Comparison of ENCODE assay signal across 12 mouse cellular contexts in genomic region chr12:101020210-101021015, GRCm38 (mm10). TPM values are rescaled to one million over a fixed set of nuclear protein-coding genes. Genes with fewer than 3 reads are reported as not detected.
DNase-seq lines count a peak whose midpoint lies in the region; ATAC-seq and TF ChIP-seq lines count a peak whose summit lies in the region.
"Had no signal": no experiment of that assay in that cellular context is flagged by ENCODE, and none has a peak within 500 bp of the region (broad histone marks: within the 10 kb centered on the region; RNA-seq: fewer than 3 reads in every experiment).

No protein-coding gene starts in this region.

- H3K27me3 ChIP-seq in embryonic facial prominence, embryonic 14.5 days (replicated peaks; ENCODE audit: control insufficient read depth, insufficient read depth, low read length), result 0 out of 2 replicates have a peak, but pooled peaks cover 3% of the 10 kb centered on the region

- WGBS in embryonic facial prominence, embryonic 14.5 days, result 78% methylated on average over 15 of the region's 15 CpGs

- H3K4me3 ChIP-seq in layer of hippocampus, adult 2 months, result no peak overlapping the region
- no peak overlapping the region for H3K4me3 ChIP-seq in embryonic facial prominence, embryonic 14.5 days (ENCODE audit: low read depth, low read length)
- H3K4me3 ChIP-seq: erythroblast, embryonic 14.5 days; heart, embryonic 12.5 days had no signal

- H3K4me2 ChIP-seq in embryonic facial prominence, embryonic 14.5 days (ENCODE audit: low read depth, low read length), result no peak overlapping the region
- H3K4me2 ChIP-seq: heart, embryonic 12.5 days had no signal

- peak overlapping the region; percentile 28; the same call in 1 of the 2 replicates for H3K27ac ChIP-seq in layer of hippocampus, adult 2 months
- no peak overlapping the region for H3K27ac ChIP-seq in embryonic facial prominence, embryonic 14.5 days (replicated peaks; ENCODE audit: low read depth, low read length)

- DNase-seq in layer of hippocampus, adult 2 months (ENCODE audit: low spot score in 2 of 2), result no peak
- DNase-seq in layer of hippocampus, adult 9-10 months (ENCODE audit: low spot score), result no peak
- peak; percentile 18 for DNase-seq in CD4-positive helper T cell, adult 2 months (ENCODE audit: low read depth, low spot score)
- DNase-seq in MN1 (ENCODE audit: low spot score), result peak; percentile 34
- peak; percentile 58 for DNase-seq in embryonic facial prominence, embryonic 14.5 days (ENCODE audit: low spot score)
- no peak for DNase-seq in adrenal gland, adult 2 months
- DNase-seq in adrenal gland, adult (ENCODE audit: inconsistent age in 2 of 2, low spot score in 1 of 2), result no peak
- DNase-seq in left cerebral cortex, adult 9 months (ENCODE audit: low spot score in 2 of 2), result no peak
- DNase-seq: adrenal gland, postnatal 25 days; kidney, adult 9 months had no signal

- no peak overlapping the region for H3K9ac ChIP-seq in embryonic facial prominence, embryonic 14.5 days (ENCODE audit: low read depth, low read length)
- H3K9ac ChIP-seq: heart, embryonic 12.5 days had no signal

- peak; percentile 45; the same call in 1 of the 2 replicates for ATAC-seq in embryonic facial prominence, embryonic 14.5 days (ENCODE audit: low read depth)

- no peaks in the 10 kb centered on the region for H3K9me3 ChIP-seq in embryonic facial prominence, embryonic 14.5 days (ENCODE audit: control insufficient read depth, low read length)

- no peaks in the 10 kb centered on the region for H3K36me3 ChIP-seq in embryonic facial prominence, embryonic 14.5 days (ENCODE audit: control insufficient read depth, insufficient read depth, low read length)
- H3K36me3 ChIP-seq: heart, embryonic 12.5 days had no signal

- TF ChIP-seq CTCF in layer of hippocampus, adult 2 months (conservative IDR thresholded peaks at IDR 0.05), result 0 out of 2 replicates have a peak, but pooled peaks have one; percentile 13

- H3K4me1 ChIP-seq in embryonic facial prominence, embryonic 14.5 days (ENCODE audit: control insufficient read depth, insufficient read depth, low read length), result peaks cover 21% of the 10 kb centered on the region

RNA-seq across cellular contexts. Expression of gene Ccdc88c, which starts 8.4 kb away (rescaled TPM):
- total RNA-seq in layer of hippocampus, adult 2 months (2021), result 10 to 100 TPM; 24.3 to 33.7 TPM
- 5.5 and 6.9 TPM in 2 replicates for polyA plus RNA-seq in embryonic facial prominence, embryonic 14.5 days (2014; fragmentation: Nextera tagmentation; extraction: Ambion mirVana)
- total RNA-seq in adrenal gland, adult 2 months (2021), result 1 to 10 TPM; 1.8 to 2.2 TPM
- polyA plus RNA-seq in adrenal gland, adult 2 months (2012; rRNA removed), result 1.3 and 1.5 TPM in 2 replicates

Comparison
In these comparisons a context has a peak if more than half of its experiments do, and no peak if none do; other contexts are left out.
1. DNase-seq: peak in CD4-positive helper T cell, adult 2 months (single experiment), MN1 (single experiment) and embryonic facial prominence, embryonic 14.5 days (single experiment); none in layer of hippocampus, adult 2 months (0 of 2), layer of hippocampus, adult 9-10 months (single experiment), adrenal gland, adult 2 months (single experiment), adrenal gland, adult (0 of 2) and left cerebral cortex, adult 9 months (0 of 2).
2. RNA of gene Ccdc88c, which starts 8.4 kb away (total RNA-seq): 24.3 to 33.7 TPM in layer of hippocampus, adult 2 months; 1.8 to 2.2 TPM in adrenal gland, adult 2 months; every median in the first group is over 4 times any median in the second.